Mouse (Mus musculus): ENCODE data around the gene Tcap.

- TF ChIP-seq ZMIZ1 (IDR thresholded peaks at IDR 0.05; ENCODE audit: low read depth, low read length) (no peak), CTCF (conservative IDR thresholded peaks at IDR 0.05 in 1 of 2, IDR thresholded peaks at IDR 0.05 in 1 of 2; ENCODE audit: low read depth in 2 of 2, low read length in 2 of 2) (no peak), ETS1 (conservative IDR thresholded peaks at IDR 0.05; ENCODE audit: low read depth, low read length) (no peak), POLR2A (IDR thresholded peaks at IDR 0.05; ENCODE audit: low read depth, low read length) (no peak), RCOR1 (conservative IDR thresholded peaks at IDR 0.05; ENCODE audit: low read depth, low read length) (no peak), CHD2 (IDR thresholded peaks at IDR 0.05; ENCODE audit: low read length) (no peak), NRF1 (IDR thresholded peaks at IDR 0.05; ENCODE audit: low read depth, low read length) (no peak), SIN3A (IDR thresholded peaks at IDR 0.05; ENCODE audit: low read length) (no peak), IRF4 (IDR thresholded peaks at IDR 0.05; ENCODE audit: low read depth, low read length) (no peak), USF2 (conservative IDR thresholded peaks at IDR 0.05; ENCODE audit: low read depth, low read length) (no peak)
Measured at GRCm38 (mm10) chr11:98374266-98374665, 9.3 kb upstream of the Tcap start.
